Mouse (Mus musculus) heart, postnatal 0 days (tissue): ENCODE results near the gene Kdm1a. TPM values are rescaled to one million over a fixed set of nuclear protein-coding genes. Genes with fewer than 3 reads are reported as not detected.

Source experiments
- ATAC-seq: fragments of 200-750 bp; cut with Nextera tagmentation; 2 replicates; pipeline ENCODE4 v1.8.0; 2017; ENCODE audit warnings: low read depth, moderate number of reproducible peaks, moderate library complexity; ENCODE audit not compliant: insufficient read depth
- DNase-seq: peaks from one replicate; pipeline ENCODE4 v3.0.0-alpha.2; 2016; ENCODE audit warnings: low spot score
- H3K27ac ChIP-seq: fragments of 300-500 bp; sonication (generic); 2 replicates; pipeline ENCODE4 v1.5.1; 2014; ENCODE audit warnings: low read depth, mild to moderate bottlenecking
- H3K27me3 ChIP-seq: fragments of 300-500 bp; sonication (generic); 2 replicates; pipeline ENCODE4 v1.6.1; 2014; ENCODE audit warnings: low read length, mixed read lengths; ENCODE audit not compliant: control insufficient read depth, insufficient read depth
- H3K36me3 ChIP-seq: fragments of 300-500 bp; sonication (generic); replicated peaks from 2 replicates; pipeline ENCODE4 v1.6.1; 2014; ENCODE audit warnings: low read length, mixed read lengths; ENCODE audit not compliant: control insufficient read depth, insufficient read depth
- H3K4me1 ChIP-seq: fragments of 300-500 bp; sonication (generic); 2 replicates; pipeline ENCODE4 v1.6.1; 2014; ENCODE audit warnings: antibody characterized with exemption; ENCODE audit not compliant: control insufficient read depth, insufficient read depth
- H3K4me2 ChIP-seq: fragments of 300-500 bp; sonication (generic); 2 replicates; pipeline ENCODE4 v1.6.1; 2014; ENCODE audit warnings: low read depth, mild to moderate bottlenecking, low read length, moderate library complexity
- H3K4me3 ChIP-seq: fragments of 300-500 bp; sonication (generic); 2 replicates; pipeline ENCODE4 v1.5.1; 2014; ENCODE audit warnings: low read depth, low read length
- H3K9ac ChIP-seq: fragments of 300-500 bp; sonication (generic); replicated peaks from 2 replicates; pipeline ENCODE4 v1.6.1; 2014; ENCODE audit warnings: low read depth, low read length, mixed read lengths
- H3K9me3 ChIP-seq: fragments of 300-500 bp; sonication (generic); replicated peaks from 2 replicates; pipeline ENCODE4 v1.6.1; 2016; ENCODE audit warnings: low read length; ENCODE audit not compliant: control insufficient read depth
- CTCF ChIP-seq: IDR thresholded peaks from 2 replicates; pipeline ENCODE4 v1.5.1; 2016; ENCODE audit warnings: antibody characterized with exemption, control low read depth, low read depth
- EP300 ChIP-seq: IDR thresholded peaks from 2 replicates; pipeline ENCODE4 v1.6.1; 2016; ENCODE audit warnings: antibody characterized with exemption, low read depth
- WGBS: fragments of 180-500 bp; shearing (Covaris S2); extraction: QIAGEN DNeasy Blood & Tissue Kit; methylation state at CpG from one replicate; pipeline ENCODE4 v1.1.7; 2014; 5-methylcytosine and 5-hydroxymethylcytosine counted together
- polyA plus RNA-seq: library from polyadenylated mRNA; unstranded; fragments of >200 nt; fragmentation: Nextera tagmentation; extraction: Ambion mirVana; gene quantifications from 2 replicates; pipeline ENCODE4 v1.2.1, GENCODE M21; 2015
- total RNA-seq: library from RNA; depleted of rRNA; stranded (reverse); fragments of >200 nt; gene quantifications from 2 replicates; pipeline ENCODE4 v1.2.3, GENCODE M21; 2014; ENCODE audit warnings: low replicate concordance

Gene Kdm1a
- total and polyA plus RNA-seq, 2 experiments from 2014 or later = 17.0 to 48.2 TPM

GRCm38 (mm10) chr4:136648922-136649479 is 46.5 kb upstream of the Kdm1a start:
- 13% methylated on average over 11 of the region's 11 CpGs for WGBS
- peak overlapping the region; percentile 28 for H3K4me2 ChIP-seq
- ATAC-seq (0 out of 2 replicates have a peak, but pooled peaks have one; percentile 7), DNase-seq (peak; percentile 32)
- no peak overlapping the region for H3K9ac ChIP-seq
- TF ChIP-seq EP300 = no peak
- TF ChIP-seq CTCF = peak; percentile 98
- no peak overlapping the region for H3K4me3 ChIP-seq
- no peak overlapping the region for H3K27ac ChIP-seq
- peaks cover 17% of the 10 kb centered on the region for H3K4me1 ChIP-seq
- peaks cover 11% of the 10 kb centered on the region; the same call in 1 of the 2 replicates for H3K9me3 ChIP-seq
- H3K27me3 ChIP-seq = peaks cover 60% of the 10 kb centered on the region
- H3K36me3 ChIP-seq = no peaks in the 10 kb centered on the region

- ATAC-seq (no peak), DNase-seq (no peak)
- Histone ChIP-seq H3K9me3 (no peaks in the 10 kb centered on the region), H3K27me3 (peaks cover 39% of the 10 kb centered on the region), H3K4me2 (0 out of 2 replicates have a peak overlapping the region, but pooled peaks have one; percentile 6), H3K4me1 (peaks cover 10% of the 10 kb centered on the region), H3K9ac (no peak overlapping the region), H3K4me3 (no peak overlapping the region), H3K27ac (no peak overlapping the region), H3K36me3 (no peaks in the 10 kb centered on the region)
- WGBS = 19% methylated on average over 10 of the region's 10 CpGs
- TF ChIP-seq EP300 (no peak), CTCF (no peak)
Observed at GRCm38 (mm10) chr4:136638890-136639289, 36.4 kb upstream of the Kdm1a start.

- WGBS = 45% methylated on average over 7 of the region's 7 CpGs
- Histone ChIP-seq H3K4me2 (no peak overlapping the region), H3K27ac (no peak overlapping the region), H3K4me3 (no peak overlapping the region), H3K4me1 (peaks cover 10% of the 10 kb centered on the region), H3K9me3 (no peaks in the 10 kb centered on the region), H3K9ac (no peak overlapping the region), H3K27me3 (peaks cover 39% of the 10 kb centered on the region), H3K36me3 (no peaks in the 10 kb centered on the region)
- ATAC-seq (no peak), DNase-seq (no peak)
- TF ChIP-seq EP300 (no peak), CTCF (no peak)
Observed at GRCm38 (mm10) chr4:136638230-136638750, 35.8 kb upstream of the Kdm1a start.

GRCm38 (mm10) chr4:136637563-136638229 is 35.2 kb upstream of the Kdm1a start:
- H3K27ac ChIP-seq = no peak overlapping the region
- peak; percentile 27 for ATAC-seq
- H3K4me1 ChIP-seq = peaks cover 10% of the 10 kb centered on the region
- no peaks in the 10 kb centered on the region for H3K9me3 ChIP-seq
- peak overlapping the region; percentile 55 for H3K4me3 ChIP-seq
- WGBS = 4% methylated on average over 71 of the region's 76 CpGs
- no peaks in the 10 kb centered on the region for H3K36me3 ChIP-seq
- H3K9ac ChIP-seq = no peak overlapping the region; the same call in 1 of the 2 replicates
- peaks cover 39% of the 10 kb centered on the region for H3K27me3 ChIP-seq
- no peak for DNase-seq
- H3K4me2 ChIP-seq = peak overlapping the region; percentile 81
- TF ChIP-seq CTCF (no peak), EP300 (no peak)

- Histone ChIP-seq H3K4me1 (peaks cover 10% of the 10 kb centered on the region), H3K27me3 (peaks cover 39% of the 10 kb centered on the region), H3K9ac (no peak overlapping the region; the same call in 1 of the 2 replicates), H3K36me3 (no peaks in the 10 kb centered on the region), H3K9me3 (no peaks in the 10 kb centered on the region), H3K4me2 (peak overlapping the region; percentile 81), H3K4me3 (peak overlapping the region; percentile 55), H3K27ac (no peak overlapping the region)
- TF ChIP-seq CTCF = no peak
- no peak for TF ChIP-seq EP300
- ATAC-seq (peak; percentile 16; the same call in 1 of the 2 replicates), DNase-seq (no peak)
- 16% methylated on average over 37 of the region's 37 CpGs for WGBS
Observed at GRCm38 (mm10) chr4:136636983-136637562, 34.5 kb upstream of the Kdm1a start.
